Mouse (Mus musculus): ENCODE results near the gene Mfng.

Mfng gene

DNA sequence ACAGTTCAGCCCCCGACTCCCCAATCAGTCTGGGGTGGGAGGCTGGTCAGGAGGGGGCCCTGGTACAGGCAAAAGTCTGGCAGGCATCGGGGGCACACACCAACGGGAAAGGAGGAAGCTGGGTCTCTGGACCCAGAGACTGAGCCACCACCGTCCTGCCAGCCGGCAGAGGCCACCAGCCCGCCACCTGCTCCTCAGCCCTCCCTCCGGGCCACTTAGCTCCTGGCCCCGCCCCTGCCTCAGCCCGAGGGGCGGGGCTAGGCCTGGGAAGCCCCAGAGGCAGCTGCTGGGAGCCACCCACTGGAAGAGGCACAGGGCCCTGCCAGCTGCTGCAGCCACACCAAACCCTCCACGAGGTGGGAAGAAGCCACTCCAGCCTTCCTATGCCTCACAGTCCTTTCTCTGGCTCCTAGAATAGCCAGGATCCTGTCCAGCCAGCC lies at the start of gene Mfng:
Gene Mfng, minus strand, starts transcription at position 186 of the 440 bp plus-strand sequence.
- DNase-seq (ENCODE audit: low read depth, low spot score) = peak; percentile 55

DNA sequence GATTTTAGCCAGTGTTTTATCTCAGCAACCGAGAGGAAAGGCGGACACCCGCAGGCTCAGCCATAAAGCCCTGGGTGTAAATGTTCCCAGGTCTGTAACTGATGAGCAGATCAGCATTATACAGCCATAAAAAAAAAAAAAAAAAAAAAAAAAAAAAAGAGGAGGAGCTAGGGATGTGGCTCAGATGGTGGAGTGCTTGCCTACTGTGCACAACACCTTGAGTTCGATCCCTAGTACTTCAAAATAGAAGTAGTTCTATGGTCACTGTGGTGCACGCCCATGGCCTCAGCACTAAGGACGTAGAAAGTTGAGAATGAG lies 42.8 kb upstream of the Mfng start:
- DNase-seq (ENCODE audit: low read depth, low spot score) = no peak

DNA sequence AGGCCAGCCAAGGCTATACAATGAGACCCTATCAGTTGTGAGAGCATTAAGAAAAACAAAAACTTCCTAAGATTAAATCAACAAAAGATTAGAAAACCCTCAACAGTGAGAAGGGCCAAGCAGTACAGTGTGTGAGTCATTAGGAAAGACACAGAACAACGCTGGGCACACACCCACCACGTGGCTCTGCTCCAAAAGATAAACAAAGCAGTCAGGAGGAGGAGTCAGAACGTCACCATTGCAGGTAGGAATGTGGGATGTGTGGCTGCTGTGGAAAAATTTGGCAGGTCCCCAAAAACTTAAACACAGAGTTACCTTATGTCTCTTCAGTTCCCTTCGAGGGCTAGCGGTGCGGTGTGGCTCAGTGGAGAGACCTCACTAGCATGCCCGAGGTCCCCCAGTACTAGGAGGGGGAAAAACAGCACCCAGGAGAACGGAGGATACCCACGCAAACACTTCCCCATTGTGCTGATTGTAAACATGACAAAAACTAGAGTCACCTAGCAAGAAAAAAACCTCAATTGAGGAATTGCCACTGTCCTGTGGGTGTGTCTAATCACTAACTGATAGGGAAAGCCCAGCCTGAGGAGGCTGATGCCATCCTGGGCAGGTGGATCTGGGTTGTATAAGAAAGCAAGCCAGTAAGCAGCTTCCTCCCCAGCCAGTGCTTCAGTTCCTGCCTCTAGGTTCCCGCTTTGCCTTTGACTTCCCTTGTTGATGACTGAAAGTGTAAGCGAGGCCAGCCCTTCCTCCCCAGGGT lies 42.2 kb upstream of the Mfng start:
- no peak for DNase-seq (ENCODE audit: low read depth, low spot score)

DNA sequence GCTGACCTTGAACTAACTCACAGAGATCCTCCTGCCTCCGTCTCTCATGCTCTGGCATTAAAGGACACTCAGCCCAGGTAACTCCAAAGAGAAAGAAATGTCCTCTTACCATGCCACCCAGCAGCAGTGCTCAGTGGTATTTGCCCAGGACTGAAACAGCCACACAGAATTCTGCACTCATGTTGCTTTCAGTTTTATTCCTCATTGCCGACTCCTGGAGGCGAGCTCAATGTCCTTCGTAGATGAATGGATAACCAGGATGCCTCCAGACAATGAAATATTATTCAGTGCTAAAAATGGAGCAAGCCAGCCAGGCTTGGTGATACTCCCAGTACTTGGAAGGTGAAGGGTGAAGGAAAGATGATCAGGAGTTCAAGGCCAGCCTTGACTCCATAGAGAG lies 40.3 kb upstream of the Mfng start:
- DNase-seq (ENCODE audit: low read depth, low spot score) = no peak

DNA sequence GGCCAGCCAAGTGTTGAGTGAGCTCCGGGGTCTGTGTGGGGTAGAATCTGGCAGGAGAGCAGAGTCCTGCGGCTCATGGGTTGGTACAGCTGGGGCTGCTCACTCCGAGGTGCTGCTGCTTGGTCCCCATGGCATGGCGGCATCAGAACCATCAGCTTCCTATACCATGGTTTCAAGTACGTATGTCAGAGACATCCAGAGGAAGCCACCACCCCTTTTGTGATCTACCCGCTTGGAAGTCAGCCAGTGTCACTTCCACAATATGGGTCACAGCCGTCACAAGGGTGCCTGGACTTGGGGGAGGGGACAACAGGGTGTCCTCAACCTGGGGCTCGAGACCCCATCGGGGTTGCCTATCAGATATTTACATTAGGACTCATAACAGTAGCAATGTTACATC lies 36.9 kb upstream of the Mfng start:
- no peak for DNase-seq (ENCODE audit: low read depth, low spot score)

DNA sequence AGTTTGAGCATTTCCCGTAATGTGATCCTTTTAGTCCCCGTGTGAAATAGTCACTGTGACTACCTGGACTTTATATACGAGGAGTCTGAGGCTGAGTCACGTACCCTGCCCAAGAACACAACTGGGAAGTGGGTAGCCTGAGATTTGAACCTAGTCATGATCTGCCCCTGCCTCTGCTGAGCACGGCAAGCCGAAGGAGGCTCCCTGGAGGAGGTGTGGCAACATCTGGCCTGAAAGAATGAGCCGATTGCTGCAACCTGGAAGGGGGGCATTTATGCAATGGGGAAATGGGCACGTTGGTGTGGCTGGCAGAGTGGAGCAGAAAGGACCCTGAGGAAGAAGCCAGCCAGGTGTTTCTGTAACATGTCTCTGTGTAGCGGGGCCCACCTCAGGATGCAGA lies 36.5 kb upstream of the Mfng start:
- no peak for DNase-seq (ENCODE audit: low read depth, low spot score)

DNA sequence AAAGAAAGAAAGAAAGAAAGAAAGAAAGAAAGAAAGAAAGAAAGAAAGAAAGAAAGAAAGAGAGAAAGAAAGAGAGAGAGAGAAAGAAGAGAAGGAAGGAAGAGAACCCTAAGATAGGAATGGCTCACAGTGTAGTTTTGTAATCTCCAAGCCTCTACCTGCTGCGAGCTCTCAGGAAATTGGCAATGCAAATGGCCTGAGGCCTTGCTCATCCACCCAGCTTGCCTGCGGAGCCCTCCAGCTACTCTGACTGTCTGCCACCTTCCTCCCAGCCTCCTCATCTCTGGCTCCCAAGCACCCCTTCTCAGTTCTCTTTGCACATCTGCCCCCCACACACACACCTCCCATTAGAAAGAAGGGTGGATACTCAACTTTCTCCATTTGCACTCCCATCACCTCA lies 35.7 kb upstream of the Mfng start:
- DNase-seq (ENCODE audit: low read depth, low spot score) = no peak

DNA sequence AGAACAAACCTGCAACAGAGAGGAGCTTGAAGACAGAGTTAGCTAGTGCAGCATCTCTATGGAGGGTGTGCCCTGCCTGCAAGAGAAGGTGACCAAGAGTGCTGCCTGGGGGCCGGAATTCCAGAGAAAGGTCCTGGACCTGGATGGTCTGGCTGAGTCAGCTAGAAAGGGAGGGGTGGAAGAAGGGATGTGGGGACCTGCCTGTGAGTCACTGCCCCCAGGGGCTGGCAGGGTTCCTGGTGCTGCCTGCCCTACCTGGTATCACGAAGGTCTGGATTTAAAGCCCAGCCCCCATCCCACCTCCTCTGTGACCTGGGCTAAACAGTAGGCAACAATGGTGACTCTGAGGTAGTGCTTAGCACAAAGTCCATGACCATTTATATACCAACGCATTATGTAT lies 33.9 kb upstream of the Mfng start:
- no peak for DNase-seq (ENCODE audit: low read depth, low spot score)

DNA sequence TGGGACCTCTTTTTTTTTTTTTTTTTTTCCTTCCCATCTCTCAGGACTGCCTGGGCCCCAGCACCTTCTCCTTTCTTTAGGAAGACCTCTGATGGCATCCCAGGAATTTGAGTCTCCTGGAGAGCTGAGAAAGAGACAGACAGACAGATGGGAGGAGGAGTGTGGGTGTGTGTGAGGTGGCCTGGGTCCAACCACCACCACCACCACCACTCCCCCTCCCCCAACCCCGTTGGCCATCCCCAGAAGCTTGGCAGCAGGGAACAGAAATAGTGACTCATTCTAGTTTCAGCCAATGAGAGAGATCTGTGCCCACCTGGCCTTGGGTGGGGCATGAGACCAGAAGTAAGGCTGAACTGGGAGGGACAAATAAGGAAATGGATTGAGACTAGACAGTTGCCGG lies 33.3 kb upstream of the Mfng start:
- DNase-seq (ENCODE audit: low read depth, low spot score) = no peak

DNA sequence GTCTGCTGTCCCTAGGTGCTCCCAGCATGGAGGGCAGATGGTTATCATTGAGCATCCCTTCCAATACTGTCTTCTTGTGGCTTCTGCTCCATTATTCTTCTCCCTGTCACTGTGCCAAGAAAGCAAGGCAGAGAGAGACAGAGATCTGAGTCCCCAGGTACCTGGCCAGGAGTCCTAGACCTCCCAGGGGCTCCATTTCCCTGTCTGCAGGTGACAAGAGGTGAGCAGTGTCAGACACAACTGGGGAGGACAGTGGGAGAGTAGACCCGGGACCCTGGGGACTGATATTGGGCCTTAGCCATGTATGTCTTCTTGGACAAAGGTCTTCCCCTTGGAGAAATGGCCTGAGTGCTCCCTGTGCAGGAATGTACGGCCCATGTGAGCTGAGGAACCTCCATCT lies 32.1 kb upstream of the Mfng start:
- no peak for DNase-seq (ENCODE audit: low read depth, low spot score)

DNA sequence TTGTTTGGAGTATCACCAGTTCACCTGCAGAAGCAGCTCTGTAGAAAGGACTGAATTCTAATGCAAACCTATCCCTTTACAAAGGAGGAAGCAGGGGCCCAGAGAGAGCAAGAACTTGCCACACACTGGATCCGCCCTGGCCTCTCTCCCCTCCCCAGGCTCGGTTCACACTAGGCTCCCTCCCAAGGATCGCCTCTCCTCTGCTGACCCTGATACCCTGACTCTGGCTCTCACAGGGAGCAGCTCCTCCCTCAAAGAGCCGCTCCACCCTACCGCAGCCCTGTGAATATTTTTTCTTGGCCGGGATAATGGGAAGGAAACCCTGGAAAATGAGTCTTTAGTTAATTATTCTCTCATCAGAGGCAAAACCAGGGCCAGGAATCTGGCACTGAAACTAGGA lies 31.1 kb upstream of the Mfng start:
- DNase-seq (ENCODE audit: low read depth, low spot score) = no peak

DNA sequence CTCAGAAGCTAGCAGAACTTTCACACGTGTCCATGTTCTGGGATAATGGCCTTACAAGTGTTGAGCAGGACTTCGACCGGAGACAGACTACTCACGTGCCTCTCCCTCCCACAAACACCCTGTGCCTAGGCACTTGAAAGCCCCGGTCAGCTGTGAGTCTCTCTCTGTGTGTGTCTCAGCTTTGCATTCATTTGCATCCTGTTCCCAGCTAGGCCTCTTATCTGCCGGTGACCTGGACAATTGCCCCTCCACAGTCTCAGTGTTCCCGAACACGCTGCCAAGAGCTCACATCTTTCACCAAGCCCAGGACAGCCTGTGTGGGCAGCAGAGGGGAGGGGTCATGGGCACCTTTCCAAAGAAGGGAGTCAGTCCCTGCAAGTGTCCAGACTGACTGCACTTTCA lies 30.2 kb upstream of the Mfng start:
- DNase-seq (ENCODE audit: low read depth, low spot score) = no peak

DNA sequence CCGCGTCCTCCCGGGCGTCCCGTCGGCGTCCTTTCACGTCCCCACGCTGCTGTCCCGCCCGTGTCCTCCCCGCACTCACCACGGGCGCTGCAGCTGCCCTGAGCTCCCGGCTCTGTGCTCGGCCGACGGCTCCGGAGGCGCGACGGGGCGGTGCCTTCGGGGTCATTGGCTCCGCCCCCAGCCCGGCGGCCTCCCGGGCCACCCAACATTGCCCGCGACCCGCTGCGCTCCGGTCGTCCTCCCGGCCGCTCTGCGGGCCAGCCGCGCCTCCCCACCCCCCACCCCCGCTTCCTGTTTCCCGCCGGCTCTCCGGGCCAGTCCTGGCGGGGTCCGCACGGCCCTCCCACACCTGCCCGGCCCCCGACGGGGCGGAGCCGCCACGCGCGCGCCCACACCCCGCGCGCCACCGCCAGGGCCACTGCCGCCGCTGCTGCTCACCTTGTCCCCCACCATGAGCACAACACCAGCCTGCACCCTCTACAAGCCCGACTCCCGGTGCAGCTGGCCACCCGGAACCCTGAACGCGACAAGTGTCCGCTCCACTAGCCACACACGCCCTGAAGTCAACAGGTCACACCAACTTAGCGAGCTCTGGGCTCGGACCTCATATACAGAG lies 29.6 kb upstream of the Mfng start, which contains the start of gene Card10:
Gene Card10, minus strand, starts transcription at position 267 of the 616 bp plus-strand sequence.
- DNase-seq (ENCODE audit: low read depth, low spot score) = no peak

DNA sequence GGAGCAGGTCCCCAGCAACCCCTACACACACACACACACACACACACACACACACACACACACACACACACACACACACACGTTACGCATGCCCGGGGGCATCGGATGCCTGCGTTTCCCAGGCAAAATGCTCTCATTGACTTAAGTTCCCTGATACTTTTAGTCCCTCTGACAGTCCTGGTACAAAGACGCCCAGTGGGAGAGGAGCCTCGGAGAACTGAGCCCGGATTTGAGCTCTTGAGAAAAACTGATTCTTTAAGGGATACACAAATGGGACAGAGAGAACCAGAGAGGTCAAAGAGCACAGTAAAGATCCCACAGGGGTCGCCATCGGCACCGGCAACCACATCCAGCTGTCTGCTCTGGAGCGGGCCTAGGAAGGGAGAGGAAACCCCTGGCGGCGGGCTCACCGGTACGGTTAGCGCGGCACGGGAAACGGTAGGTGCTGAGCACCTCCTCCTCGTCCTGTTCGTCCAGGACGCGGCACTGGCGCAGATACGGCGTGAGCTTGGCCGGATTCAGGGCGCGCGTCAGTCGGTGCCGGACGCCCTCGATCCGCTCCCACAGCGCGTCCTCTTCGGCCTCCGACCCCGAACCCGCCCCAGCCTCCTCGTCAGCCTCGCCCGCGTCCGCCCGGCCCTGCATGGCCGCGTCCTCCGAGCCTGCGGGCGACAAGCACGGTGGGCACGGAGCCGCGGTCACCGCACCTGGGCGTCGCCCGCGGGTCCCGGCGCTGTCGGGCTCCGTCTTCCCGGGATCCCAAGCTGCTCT lies 28.9 kb upstream of the Mfng start:
- no peak for DNase-seq (ENCODE audit: low read depth, low spot score)

DNA sequence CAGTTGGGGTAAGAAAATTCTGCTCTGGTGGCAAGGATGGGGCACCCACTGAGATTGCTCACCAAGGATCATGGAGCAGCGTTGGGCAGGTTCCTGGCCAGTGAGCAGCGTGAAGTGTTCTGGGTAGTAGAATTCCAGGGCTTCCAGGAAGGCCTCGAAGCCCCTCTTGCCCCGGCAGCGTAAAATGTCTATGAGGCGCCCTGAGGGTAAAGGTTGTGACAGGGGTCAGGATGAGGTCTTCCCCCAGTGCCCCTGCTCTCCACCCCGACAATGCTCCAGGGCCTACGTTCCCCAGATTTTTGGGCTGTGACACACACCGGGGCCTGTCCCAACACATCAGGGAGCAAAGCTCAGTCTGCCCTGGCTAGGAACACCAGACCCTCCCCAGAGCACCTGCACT lies 28.3 kb upstream of the Mfng start:
- no peak for DNase-seq (ENCODE audit: low read depth, low spot score)

DNA sequence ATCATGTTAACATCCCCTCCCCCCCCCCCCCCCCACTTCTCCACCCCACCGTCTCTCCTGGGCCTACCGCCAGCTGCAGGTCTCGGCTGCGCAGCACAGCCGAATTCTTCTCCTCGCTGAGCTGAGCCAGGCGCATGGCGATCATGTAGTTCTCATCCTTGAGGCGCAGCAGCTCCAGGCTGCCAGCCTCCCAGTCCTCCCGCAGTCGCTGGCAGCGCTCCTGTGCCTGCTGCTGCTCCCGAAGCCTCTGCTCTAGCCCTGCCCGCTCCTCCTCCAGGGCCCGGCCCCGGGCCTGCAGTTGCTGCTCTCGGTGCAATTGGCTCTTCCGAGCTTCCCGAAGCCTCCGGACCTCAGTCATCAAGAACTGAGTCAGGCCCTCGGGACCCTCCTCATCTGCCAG lies 25.8 kb upstream of the Mfng start:
- no peak for DNase-seq (ENCODE audit: low read depth, low spot score)

DNA sequence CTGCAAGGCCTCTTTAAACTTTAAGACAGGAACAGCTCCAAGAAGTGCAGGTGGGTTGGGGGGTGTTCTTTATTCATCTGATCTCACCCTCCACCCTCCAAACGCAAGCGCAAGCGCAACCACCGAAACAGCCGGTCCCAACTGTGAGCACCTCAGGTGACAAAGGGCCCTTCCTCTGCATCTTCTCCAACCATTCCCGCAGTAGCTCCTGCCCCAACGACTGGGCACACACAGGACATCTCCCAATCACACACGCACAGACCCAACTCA lies 23.7 kb upstream of the Mfng start:
- no peak for DNase-seq (ENCODE audit: low read depth, low spot score)

DNA sequence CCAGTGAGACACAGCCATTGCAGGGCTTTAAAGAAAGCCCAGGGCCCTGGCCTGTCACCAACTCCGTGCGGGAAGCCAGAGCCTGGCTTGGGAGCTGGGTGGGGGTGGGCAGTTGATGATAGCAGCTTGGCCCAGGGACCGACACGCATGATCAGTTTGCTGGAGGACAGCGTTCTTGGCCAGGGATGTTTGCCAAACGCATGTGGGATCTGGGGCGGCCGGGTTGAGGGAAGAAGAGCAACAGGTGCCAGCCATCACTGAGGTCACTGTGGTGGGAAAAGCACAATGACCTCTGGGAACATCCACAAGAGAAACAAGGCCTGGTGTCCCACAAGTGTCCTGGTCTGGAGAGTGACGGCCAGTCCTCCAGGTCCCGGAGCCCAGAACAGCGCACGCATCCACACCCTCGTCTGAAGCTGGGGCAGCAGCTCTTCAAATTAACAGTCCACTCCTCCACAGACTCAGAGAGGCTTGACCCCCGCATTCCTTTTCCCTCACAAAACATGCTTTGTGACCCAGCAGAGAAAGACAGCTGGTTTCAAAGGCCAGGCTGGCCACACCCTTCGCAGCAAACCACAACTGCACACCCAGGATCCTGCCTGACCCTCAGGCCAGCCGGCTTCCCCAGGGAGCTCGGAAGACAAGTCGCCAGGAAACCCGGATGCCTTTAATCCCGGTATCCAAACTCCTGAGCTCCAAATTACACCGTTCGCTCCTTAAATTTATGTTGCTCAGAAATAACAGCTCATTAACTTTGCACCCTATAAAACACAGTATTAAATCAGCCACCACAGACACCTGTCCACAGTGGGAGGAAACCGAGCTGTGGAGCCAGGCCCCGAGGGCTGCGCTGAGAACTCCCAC lies 23.2 kb upstream of the Mfng start:
- DNase-seq (ENCODE audit: low read depth, low spot score) = peak; percentile 56

DNA sequence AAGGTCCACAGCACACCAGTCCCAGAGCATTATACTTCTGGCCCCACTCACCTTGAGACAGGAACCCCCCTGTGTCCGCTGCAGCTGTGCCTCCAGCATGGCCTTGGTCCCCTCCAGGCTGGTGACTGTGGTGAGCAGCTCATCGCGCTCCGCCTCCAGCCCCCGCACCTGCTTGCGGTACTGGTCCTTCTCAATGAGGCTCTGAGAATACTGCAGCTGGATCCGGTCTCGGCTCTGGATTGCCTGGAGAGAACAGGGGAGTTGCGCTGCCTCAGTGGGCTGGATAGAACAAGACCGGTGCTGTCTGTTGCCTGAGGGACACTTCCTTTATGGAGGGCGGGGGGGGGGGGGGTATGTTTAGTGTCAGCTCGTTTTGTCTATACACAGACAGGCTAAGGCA lies 17.7 kb upstream of the Mfng start:
- DNase-seq (ENCODE audit: low read depth, low spot score) = no peak

DNA sequence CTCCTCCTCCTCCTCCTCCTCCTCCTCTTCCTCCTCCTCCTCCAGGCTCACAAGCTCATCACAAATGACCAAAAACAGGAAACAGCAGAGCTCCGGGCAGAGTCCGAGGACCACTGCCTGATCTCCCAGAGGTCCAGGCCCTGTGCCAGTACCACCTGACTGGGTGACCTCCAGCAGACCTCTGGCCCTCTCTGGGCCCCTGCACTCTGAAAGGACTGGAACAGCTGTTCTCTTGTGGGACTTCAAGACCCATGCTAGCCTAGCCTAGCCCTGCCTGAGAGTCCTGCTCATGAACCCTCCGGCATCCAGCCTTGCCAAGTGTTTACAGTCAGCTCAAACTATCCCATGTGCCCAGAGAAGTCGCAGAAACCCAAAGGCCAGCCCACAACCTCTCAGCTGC lies 17.2 kb upstream of the Mfng start:
- DNase-seq (ENCODE audit: low read depth, low spot score) = no peak

DNA sequence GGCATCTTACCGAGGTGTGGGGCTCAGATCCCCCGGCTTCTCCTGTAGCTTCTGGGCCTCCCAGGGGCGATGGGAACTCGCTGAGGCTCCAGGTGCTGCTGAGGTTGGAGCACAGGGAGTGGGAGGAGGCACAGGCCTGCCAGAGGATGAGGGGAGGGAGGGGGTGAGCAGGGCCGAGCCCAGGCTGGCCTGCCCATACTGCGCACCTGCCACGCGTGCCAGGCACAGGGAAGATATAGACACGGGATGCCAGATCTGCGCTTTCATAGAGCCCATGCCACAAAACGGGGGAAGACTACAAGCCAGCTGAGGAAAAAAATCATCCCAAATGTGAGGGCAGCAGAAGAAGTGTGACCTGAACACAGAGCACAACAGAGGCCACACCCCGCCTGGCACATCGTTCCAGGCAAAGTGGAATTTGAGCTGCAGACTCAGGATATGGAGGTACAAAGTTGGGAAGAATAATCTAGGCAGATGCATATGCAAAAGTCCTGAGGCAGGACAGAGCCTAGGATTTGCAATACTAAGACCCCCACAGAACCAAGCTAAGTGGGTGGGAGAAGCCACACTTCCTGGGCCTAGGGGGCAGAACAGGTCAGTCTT lies 16.5 kb upstream of the Mfng start:
- DNase-seq (ENCODE audit: low read depth, low spot score) = no peak

DNA sequence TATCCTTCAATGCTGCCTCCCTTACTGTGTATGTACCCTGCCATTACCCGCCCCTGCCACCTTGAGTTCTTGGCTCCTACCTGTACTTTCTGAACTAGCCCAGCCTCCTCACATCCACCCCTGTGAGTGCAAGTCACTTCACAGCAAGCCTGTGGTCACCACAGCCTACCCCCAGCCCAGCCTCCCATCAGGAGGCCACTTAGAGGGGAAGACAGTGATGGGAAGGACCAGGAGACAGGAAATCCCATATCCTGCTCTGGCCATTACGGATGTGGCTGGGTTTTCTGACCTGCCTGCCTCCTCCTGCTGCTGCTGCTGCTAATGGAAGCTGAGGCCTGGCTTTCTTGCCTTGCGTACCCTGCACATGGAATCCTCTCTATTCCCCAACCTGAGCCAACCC lies 14.8 kb upstream of the Mfng start:
- DNase-seq (ENCODE audit: low read depth, low spot score) = no peak
